Mouse (Mus musculus) thymus, postnatal 0 days (tissue): ENCODE data around the gene Hmx2. TPM values are rescaled to one million over a fixed set of nuclear protein-coding genes. Genes with fewer than 3 reads are reported as not detected.

Experiments used
- DNase-seq: peaks from one replicate; pipeline ENCODE4 v3.0.0-alpha.2; 2015; ENCODE audit warnings: low spot score
- polyA plus RNA-seq: library from polyadenylated mRNA; unstranded; fragments of >200 nt; fragmentation: Nextera tagmentation; extraction: Ambion mirVana; gene quantifications from 2 replicates; pipeline ENCODE4 v1.2.1, GENCODE M21; 2015

Hmx2 gene
- polyA plus RNA-seq, 1 experiment from 2014 or later = not detected

DNA sequence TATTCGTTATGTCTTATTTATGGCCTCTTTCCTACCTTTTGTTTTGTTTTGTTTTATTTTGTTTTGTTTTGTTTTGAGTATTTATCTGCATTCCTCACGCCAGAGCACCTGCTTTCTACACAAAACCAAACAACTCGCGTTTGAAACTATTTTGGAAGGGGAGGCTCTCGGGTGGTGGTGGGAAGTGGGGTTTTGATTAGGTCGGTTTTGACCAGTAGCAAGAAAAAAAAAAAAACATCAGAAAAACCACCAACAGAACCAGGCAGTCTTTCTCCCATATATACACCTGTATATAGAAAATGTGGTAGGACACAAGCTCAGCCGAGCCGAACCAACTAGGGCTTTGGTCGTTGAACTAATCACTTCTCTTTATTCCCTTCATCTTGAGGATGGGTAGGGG, 7.5 kb downstream of the Hmx2 start:
- no peak for DNase-seq

DNA sequence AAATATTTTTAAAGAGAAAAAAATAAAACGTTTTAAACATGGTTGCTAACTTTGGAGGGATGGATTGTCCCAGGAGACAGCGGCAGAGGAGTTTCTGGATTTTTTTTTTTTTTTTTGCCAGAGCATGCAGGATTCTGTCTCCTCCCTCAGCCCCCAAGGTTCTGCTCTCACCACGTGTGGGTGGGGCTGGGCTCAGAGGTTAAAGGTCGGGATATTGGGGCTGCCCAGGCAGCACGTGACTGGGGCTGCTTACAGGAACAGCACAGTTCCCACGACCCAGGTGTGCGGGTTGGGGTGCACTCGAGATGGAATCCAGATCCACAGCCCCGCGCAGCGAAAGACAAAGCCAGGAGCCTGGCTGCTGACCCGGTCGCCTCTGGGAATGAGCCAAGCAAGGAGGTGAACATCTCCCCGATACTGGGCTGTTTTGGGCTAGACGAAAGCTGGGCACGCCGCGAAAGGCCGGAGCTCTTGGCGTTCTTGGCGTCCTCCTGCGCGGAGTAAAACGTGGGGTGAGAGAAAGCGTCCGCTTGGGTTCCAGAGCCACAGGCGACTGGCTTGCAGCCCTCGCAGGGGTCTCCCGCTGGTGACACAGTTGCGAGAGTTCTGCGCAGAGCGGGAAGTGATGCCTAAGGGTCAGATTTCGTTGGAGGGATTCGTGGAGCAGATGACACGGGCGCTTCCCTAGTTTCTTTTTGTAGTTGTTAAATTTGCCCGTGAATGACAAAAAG, 8.1 kb downstream of the Hmx2 start:
- DNase-seq = no peak

GRCm38 (mm10) chr7:131557751-131558150, 9.2 kb downstream of the Hmx2 start:
- DNase-seq = no peak

GRCm38 (mm10) chr7:131559986-131560696, 11.6 kb downstream of the Hmx2 start, which contains the start of gene Bub3:
TSS of gene Bub3 (plus strand) at chr7:131560222.
- peak; percentile 96 for DNase-seq

- DNase-seq = no peak
Measured at GRCm38 (mm10) chr7:131560697-131561042, 12.1 kb downstream of the Hmx2 start.

GRCm38 (mm10) chr7:131575246-131575645, 26.7 kb downstream of the Hmx2 start:
- no peak for DNase-seq

DNA sequence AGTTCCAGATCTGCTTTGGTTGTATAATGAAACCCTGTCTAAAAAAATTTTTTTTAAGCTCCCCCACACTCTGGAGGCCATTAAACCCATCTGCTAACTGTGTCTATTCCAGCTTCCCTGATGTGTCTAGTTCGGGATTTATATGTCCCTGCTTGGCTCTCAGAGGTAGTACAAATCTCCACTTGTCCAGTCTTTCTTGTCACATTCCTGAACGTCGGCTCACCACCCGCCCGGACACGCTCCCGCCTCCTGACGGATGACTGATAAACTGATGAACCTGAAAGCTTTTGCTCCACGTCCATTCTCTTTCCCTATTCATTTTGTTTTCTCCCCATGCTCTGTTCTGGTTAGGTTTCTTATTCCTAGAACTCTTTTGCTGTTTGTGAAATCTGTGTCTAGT, 33.6 kb downstream of the Hmx2 start:
- DNase-seq = no peak

GRCm38 (mm10) chr7:131585551-131585950, 37.0 kb downstream of the Hmx2 start:
- DNase-seq = no peak

- DNase-seq = no peak
Measured at GRCm38 (mm10) chr7:131597779-131598482, 49.4 kb downstream of the Hmx2 start.

GRCm38 (mm10) chr7:131598483-131598824, 49.9 kb downstream of the Hmx2 start:
- DNase-seq = no peak

- no peak for DNase-seq
Measured at GRCm38 (mm10) chr7:131602106-131602505, 53.5 kb downstream of the Hmx2 start.

DNA sequence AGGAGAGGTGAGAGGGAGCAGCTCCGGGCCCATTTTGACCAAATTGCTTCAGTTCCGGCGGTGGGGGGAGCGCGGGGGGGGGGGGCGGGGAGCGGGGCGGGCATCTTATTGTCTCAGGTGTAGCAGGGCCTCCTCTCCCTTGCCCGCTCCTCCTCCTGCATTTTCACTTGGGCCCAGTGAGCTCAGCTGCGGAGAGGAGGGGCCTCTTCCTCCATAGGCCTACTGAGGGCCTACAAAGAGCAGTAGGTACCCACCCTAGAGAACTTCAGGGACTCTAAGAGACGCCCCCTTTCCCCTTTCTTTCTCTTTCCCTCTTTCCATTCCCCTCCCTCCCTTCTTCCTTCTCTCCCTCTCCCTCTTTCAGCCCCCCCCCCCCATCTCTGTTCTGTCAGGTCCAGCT, 54.6 kb downstream of the Hmx2 start:
- no peak for DNase-seq

- DNase-seq = no peak
Measured at GRCm38 (mm10) chr7:131604946-131605345, 56.4 kb downstream of the Hmx2 start.

DNA sequence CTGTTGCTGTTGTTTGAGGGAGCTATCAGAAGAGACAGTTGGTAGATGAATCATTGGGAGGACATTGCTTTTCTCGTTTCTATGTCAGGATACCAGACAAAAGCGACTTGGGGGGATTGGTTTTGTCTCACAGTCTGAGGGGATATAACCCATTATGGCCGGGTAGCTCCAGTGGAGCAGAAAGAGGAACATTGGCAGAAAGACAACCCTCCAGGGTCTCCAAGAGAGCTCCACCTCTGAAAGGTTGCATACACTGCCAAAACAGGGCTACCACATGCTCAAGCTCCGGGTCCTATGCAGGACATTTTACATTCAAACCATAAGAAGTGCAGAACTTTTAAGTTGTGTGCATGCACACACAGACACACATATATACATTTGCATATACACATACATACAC, 56.9 kb downstream of the Hmx2 start:
- DNase-seq = no peak

Other genes with a start within 250 kb of the Hmx2 start
- gene Cuzd1, start 226.5 kb upstream of the Hmx2 start, polyA plus RNA-seq = 0.14 and 0.23 TPM in 2 replicates
- not detected in 2 replicates for gene Fam24b, start 219.3 kb upstream of the Hmx2 start, polyA plus RNA-seq
- gene Fam24a, start 214.9 kb upstream of the Hmx2 start, polyA plus RNA-seq = not detected in 2 replicates
- gene 2310057M21Rik, start 186.0 kb upstream of the Hmx2 start, polyA plus RNA-seq = 16.7 and 16.8 TPM in 2 replicates
- 45.6 and 51.3 TPM in 2 replicates for gene Pstk, start 177.6 kb upstream of the Hmx2 start, polyA plus RNA-seq
- 16.2 and 16.3 TPM in 2 replicates for gene Ikzf5, start 138.3 kb upstream of the Hmx2 start, polyA plus RNA-seq
- gene Acadsb, start 138.2 kb upstream of the Hmx2 start, polyA plus RNA-seq = 37.3 and 37.8 TPM in 2 replicates
- gene Hmx3, start 5.9 kb upstream of the Hmx2 start, polyA plus RNA-seq = not detected in 2 replicates
- 273 and 284 TPM in 2 replicates for gene Bub3, start 11.4 kb downstream of the Hmx2 start, polyA plus RNA-seq